Mouse (Mus musculus) heart, adult 18-20 months (tissue): ENCODE data around the gene Sptan1. TPM values are rescaled to one million over a fixed set of nuclear protein-coding genes. Genes with fewer than 3 reads are reported as not detected.
A peak's percentile ranks its signal among the peaks of the same experiment; 100 is the strongest.

Source experiments
- DNase-seq, 2 experiments: peaks; one replicate each; pipeline ENCODE4 v3.0.0; 2021 to 2022; ENCODE audit warnings: mixed read lengths in 1 of 2
- total RNA-seq, 2 experiments: library from RNA; stranded (reverse); gene quantifications; 2 replicates each; pipeline ENCODE4 v1.2.3; 2021

Gene Sptan1
- total RNA-seq, 2 experiments from 2014 or later = 157 to 176 TPM

DNA sequence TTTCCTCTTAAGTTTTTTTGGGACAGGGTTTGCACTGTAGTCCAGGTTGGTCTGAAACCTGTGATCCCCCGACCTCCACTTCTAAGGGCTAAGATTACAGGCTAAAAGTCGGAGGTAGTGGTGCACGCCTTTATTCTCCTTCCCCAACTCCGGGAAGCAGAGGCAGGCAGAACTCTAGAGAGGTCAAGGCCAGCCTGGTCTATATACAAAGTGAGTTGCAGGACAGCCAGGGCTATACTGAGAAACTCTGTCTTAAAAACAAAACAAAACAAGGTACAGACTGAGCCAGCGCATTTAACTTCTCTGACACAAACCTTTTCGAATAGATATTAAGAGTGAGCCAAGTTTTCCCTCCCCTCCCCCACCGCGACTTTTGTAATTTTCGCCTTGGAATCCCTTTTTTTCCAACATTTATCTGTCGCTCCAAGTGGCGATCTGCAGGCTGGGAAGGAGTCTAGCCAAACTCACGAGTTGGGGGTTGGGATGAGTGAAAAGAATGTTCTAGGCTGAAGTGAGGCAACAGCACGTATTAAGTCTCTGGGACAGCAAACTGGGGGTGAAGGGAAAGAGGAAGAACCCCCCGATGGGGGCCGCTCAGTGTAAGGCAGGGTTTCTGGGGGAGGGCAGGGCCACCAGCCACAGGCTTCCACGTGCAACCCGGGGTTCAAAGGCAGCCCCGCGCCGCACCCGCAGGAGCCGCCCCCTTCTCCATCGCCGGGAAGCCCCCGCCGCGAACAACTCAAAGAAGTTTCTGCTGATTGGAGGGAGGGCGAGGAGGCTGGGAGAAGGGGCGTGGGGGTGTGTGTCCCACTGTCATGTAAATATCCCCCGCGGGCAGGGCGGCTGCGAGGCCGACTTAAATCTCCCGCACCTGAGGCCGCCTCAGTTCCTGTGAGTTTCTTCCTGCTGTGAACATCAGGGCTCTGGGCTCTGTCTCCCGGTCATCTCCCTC is 96.1 kb downstream of the Sptan1 start:
- peak; percentile 40 to 58 for DNase-seq

DNA sequence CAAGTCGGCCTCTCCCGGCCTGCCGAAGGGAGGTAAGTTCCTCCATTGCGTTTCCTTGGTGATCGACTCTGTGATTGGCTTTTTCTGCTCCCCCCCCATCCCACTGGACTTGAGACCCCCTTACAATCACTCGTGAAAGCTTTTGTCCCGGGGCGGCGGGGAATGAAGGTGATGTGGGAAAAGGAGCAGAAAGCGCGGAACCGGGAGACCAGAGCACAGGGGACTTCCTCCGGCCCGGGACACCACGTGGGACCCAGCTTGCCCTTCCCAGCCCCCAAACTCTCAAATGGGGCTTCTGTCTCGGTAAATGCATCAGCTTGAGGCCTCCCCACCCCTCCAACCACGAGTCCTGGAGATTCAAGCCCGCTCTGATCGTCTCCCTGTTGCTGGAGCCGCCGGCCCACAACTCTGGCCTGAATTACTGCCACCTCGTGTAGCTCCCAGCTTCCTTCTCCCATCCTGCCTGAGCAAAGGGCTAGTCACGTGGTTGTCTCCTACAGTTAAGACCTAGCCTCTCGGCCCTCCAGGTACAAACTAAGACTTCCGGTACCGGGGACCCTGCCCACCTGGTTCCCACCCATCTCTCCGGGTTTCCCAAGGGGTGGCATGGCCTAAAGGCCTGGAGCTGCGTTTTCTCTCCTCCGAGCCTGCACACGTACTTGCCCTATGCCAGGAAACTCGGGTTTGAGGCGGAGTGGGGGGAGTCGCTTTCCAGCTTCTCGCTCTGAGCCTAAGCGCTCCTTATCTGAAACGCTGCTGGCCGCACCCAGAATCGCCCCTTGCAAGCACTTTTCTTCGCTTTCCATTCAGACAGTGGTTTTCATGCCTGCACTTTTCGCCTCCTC is 97.1 kb downstream of the Sptan1 start:
- DNase-seq = peak; percentile 79 to 81

DNA sequence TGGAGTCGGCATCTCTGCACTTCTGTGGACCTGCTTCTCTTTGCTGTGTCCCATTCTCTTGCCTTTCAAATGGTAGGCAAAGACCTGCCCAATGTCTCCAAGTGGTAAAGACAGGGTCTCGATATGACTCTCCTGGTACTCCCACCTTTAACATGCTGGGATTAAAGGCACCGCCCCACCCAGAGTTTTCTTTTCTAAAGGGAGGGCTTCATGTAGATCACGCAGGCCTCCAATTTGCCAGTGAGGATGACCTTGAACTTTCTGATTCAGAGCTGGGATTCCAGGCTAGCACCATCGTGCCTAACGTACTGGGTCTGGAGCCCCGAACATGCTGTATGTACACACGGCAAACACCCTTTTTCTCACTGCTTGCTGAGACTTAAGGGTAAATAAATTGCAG is 97.9 kb downstream of the Sptan1 start:
- no peak for DNase-seq

DNA sequence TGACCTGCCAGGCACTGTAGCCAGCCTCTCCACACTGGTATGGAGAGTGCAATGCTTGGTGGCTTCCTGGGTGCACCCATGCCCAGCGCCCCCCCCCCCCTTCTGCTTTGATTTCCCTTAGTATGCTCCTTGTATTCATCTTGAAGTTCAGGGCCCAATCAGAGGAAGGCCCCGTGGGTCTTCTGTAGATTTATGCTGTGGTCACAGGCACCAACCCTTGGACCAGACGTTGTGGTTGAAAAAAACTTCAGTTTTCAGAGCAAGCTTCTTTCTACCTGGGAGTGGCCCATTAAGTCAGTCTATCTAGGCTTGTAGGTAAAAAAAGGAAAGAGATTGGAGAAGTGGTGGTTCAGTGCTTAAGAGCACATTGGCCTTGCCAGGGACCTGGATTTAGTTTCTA is 98.4 kb downstream of the Sptan1 start:
- DNase-seq = no peak

DNA sequence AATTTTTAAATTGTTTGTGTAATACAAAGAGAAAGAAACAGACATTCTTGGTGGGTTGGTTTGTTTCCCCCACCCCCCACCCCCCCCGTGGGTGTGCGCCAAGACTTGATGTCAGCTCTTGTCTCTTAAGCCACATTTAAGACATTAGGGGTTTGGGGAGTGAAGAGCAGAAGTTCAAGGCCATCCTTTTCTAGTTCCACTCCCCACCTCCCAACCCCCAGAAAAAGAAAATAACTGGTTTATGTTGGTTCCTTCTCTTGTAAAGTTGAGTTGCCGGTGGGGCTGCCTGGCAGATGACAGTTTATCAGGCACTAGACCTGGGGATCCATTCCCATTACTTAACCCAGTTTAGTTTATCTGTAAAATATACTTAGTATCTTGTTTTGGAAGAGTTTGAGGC is 98.9 kb downstream of the Sptan1 start:
- no peak for DNase-seq

DNA sequence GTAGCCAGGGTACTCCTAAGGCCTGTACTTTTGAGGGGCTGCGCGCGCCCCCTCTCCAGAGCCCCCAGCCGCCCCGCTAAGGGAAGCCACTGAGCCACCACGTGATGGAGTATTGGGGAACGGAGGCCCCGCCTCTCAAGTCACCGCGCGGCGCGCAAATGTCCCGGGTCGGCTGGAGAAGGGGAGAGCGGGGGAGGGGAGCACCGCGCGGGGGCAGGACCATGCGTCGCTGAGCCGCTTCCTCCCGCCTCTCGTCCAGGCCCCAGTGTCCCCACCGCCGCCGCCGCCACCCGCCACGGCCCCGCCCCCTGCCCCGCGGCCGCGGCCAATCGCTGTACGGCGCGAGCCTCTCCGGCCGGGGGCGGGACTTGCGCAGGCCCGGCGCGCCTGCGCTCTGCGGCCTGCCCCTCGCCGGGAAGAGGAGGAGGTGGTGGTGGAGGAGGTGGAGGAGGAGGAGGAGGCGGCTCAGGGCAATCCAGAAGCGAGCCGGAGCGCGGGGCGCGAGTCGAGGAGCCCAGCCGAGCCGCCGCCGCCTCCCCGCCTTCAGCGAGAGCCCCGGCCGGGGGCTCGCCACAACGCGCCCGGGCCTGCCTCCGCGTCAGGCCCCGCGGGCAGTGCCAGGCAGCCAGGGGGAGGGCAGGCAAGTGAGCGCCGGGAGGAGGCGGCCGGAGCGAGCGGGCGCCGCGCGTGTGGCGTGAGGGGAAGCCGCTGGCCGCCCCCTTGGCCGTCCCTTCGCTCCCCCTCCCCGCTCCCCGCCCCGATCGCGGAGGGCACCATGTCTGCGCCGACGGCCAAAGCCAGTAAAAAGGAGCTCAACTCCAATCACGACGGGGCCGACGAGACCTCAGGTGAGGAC is 100.9 kb downstream of the Sptan1 start:
- DNase-seq = peak; percentile 92 to 98

DNA sequence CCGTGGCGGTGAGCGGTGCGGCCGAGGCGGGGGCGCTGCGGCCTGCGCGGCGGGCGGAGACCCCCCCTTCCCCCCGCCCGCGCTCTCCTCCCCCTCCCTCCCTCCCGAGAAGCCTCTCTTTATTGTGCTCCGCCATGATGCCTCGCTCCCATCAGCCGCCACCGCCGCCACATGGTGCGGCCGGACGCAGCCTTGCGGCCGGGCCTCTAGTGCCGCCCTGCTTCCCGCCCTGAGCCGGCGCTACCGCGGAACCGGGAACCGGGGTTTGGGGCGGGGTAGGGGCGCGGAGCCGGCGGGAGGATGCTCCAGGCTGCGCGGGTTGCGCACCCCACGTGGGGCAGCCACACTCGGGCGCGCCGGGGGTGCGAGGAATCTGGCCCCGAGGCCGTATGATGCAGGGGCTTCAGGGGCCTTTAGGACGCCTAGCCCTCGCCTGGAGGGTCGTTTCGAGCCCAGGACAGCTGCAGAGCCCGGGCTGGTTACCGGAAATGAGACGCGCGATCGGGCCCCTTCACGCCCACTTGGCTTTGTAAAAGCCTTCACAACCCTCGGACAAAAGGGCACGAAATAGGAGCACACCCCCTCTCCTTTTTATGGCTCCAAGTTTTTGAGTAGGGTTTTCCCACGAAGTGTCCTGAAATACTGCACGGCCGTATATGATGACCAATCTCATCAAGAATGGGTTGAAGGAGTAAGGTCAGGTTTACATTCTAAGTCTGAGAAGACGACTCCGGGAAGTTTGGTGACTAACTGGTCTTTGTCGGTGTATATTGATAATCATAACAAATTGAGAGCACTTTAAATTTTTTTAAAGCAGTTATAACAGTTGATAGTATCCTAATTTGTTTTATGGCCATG is 101.9 kb downstream of the Sptan1 start:
- DNase-seq = peak; percentile 49 to 55

DNA sequence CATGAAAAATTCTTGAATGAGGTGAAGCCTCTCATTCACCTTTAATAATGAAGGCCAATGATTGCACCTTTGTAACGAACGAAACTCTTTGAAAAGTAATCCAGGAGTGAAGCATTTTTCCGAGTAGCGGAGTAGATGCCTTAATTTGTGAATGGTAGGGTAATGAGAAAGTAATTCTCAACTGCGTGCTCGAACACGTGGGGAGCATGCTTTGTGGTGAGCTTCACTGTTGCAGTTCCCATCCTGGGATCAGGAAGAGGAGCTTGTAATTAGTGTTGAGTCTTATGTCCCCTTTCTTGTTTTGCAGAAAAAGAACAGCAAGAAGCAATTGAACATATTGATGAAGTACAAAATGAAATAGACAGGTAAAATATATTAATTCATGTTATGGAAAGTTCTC is 102.6 kb downstream of the Sptan1 start:
- DNase-seq = no peak

DNA sequence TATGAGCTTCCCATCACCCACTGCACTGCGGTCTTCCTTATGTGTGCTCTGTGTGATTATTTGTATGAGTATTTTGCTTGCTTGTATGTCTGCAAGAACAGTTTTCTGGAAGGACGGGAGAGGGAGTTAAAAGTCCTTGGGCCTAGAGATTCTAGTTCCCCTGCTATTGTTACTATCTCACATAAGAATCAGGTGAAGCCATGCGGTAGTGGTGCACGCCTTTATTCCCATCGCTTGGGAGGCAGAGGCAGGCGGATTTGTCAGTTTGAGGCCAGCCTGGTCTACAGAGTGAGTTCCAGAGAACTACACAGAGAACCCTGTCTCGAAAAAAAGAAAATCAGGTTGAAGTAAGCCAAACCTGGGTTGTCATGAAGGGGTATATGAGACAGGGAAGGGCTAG is 107.5 kb downstream of the Sptan1 start:
- DNase-seq = no peak

DNA sequence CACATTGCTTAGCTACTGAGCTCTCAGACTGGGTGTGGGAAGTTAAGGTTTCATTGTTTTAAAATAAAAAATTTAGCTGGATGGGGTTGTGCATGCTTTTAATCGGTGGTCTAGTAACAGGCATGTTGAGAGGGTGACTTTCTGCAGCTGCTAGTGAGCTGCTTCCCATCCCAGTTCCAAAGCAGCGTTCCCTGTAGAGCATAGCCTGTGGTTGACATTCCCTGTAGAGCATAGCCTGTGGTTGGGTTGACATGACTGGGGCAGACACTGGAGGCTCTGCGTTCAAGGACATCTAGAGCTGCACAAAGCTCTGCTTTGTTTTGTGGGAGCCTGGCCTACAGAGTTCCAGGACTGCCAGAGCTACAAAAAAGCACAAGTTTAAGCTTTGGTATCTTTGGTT is 107.9 kb downstream of the Sptan1 start:
- no peak for DNase-seq

DNA sequence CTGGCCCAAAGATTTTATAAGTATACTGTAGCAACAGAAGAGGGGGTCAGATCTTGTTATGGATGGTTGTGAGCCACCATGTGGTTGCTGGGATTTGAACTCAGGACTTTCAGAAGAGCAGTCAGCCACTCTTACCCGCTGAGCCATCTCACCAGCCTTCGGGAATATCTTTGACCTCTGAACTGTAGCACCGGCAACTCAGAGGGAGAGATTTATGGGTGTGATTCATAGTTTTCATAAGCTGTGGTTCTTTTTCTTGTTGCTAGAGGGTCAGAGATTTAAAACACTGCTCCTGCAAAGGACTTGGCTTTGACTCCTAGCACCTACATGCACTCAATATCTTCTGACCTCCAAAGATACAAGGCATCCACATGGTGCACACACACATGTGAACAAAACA is 110.3 kb downstream of the Sptan1 start:
- DNase-seq = no peak

DNA sequence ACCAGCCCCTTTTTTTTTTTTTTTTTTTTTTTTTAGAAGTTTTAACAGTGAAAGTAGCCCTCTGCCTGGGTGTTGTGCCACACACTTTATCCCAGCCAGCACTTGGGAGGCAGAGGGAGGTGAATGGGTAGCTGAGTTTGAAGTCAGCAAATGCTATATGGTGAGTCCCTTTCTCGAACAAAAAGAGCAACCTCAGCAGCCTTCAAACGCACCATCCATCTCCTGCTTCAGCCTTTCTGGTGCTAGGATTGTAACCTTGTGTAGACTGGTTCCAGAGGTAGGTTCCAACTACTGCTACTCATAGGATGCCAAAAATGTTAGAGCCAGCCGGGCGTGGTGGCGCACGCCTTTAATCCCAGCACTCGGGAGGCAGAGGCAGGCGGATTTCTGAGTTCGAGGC is 111.1 kb downstream of the Sptan1 start:
- DNase-seq = no peak

DNA sequence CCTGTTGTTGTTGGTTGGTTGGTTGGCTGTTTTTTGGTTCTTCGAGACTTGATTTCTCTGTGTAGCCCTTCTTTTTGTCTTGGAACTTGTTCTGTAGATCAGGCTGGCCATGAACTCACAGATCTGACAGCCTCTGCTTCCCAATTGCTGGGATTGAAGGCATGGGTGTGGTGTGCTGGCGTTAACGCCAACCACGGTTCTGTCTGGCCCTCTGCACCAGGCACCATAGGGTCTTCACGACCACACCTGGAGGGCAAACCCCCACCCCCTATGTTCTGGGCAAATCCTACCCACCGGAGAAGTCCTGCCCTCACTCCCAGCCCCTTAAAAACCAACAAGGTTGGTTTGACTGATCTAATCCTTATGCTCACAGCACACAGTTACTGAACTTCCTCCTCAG is 111.6 kb downstream of the Sptan1 start:
- DNase-seq = no peak

DNA sequence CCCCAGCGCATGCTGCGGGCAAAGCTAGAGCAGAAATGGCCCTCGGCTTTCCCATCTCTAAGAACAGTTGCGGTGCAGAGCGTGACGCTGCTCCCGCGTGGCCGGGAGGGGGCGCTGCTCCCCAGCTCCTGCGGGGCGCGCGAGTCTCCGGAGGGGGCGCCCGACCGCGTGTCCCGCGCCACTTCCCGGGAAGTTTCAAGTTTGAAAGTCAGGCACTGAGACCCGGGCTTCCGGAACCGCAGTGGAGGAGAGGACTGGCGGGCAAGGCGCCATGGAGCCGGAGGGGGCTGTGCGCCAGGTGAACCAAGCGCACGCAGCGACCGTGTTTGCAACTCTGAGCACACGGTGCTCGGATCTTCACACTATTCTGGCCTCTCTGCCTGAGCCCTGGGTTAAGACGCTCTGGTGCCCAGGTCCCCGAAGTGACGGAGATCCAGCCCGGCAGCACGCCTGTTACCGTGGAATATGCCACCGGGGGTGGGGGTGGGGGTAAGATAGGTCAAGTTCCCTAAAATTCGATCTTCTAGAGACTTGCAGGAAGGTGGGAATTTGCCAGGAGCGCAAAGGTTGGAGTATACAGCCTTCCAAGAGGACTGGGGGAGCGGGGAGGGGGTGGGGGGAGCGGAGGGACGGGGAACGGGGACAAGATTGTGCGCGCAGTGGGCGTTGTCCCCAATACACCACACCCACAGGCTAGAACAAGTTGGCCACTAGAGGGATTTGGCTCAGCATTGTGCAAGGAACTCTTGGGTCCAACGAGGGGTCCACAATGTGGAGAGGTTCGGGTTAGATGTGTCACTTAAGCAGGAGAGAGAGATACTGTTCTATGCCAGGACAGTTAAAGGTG is 112.4 kb downstream of the Sptan1 start, which contains the start of gene Pkn3:
Gene Pkn3, plus strand, starts transcription at position 183 of the 847 bp plus-strand sequence.
- peak; percentile 88 to 89 for DNase-seq

DNA sequence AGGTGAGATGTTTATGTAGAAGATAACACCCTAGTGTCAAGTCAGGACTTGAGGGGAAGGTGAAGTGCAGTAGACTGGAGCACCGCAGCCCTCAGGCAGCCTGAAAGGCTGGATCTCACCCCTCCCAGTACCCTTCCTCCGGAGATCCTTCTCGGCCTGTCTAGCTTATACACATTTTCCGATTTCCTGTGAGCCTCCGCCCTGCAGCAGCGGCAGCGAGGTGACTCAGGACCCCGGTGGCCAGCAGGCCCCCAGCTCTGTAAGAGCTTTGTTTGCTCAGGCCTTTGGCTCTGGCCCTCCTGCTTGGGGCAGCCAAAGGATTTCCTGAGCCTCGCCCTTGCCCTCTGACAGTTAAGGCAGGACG is 113.0 kb downstream of the Sptan1 start:
- peak; percentile 71 to 85 for DNase-seq

DNA sequence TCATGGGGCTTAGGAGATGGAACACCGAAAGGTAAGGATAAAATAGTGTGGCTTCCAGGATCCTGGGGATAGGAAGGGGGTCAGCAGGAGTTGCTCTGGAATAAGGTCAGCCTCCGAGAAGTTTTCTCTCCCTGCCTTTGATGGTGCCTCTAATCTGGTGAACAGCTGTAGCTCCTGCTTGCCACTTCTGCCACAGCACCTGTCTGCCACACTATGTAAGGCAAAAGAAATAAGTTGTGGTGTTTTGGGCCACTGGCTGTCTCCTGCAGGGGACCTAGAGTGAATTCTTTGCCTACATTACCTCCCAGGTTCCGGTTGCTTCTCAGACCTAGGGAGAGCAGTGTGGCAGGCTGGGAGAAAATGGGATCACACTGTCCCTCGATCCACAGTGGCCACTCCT is 113.4 kb downstream of the Sptan1 start:
- no peak for DNase-seq

DNA sequence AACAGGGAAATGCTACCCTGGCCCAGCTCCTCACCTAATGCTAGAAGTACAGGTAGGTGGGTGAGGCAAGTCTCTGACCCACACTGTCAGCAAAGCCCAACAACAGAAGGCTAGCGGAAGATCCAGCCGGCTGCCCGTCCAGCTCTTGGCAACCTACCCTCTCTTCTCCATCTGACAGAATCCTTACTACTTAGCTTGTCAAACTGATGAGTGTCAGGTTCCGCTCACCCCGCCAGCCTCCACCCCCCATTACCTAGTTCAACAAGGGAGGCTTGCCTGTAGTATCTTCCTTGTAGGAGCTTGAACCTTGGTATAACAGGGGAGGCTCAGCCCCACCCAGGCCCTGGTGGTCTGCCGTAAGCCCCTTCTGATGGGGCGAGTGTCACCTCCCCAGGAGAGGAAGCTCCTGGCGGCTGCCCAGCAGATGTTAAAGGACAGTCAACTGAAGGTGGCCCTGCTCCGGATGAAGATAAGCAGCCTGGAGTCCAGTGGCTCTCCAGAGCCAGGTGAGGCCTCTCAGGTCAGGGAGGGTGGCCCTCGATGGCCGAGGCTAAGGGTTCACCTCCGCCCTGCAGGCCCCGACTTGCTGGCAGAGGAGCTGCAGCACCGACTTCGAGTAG is 114.9 kb downstream of the Sptan1 start:
- DNase-seq = no peak
